Mouse (Mus musculus): Measurements from ENCODE around the gene Ly6g5c. TPM values are rescaled to one million over a fixed set of nuclear protein-coding genes. Genes with fewer than 3 reads are reported as not detected.
A peak's percentile ranks its signal among the peaks of the same experiment; 100 is the strongest.
"Not testable (repeated sequence)": the region's sequence is repeated elsewhere in the genome, so short reads cannot be mapped to it uniquely, and the experiment has no call there.

Gene Ly6g5c
- polyA plus RNA-seq, 1 experiment from 2014 or later, result not detected

GRCm38 (mm10) chr17:35104079-35104478, 4.0 kb upstream of the Ly6g5c start:
- Histone ChIP-seq H3K9me3 (replicated peaks) (no peaks in the 10 kb centered on the region), H3K27ac (replicated peaks) (no peak overlapping the region), H3K4me1 (peaks cover 12% of the 10 kb centered on the region), H3K4me3 (no peak overlapping the region), H3K27me3 (ENCODE audit: low read depth, poor library complexity, severe bottlenecking) (no peaks in the 10 kb centered on the region), H3K36me3 (peaks cover 51% of the 10 kb centered on the region)
- DNase-seq (ENCODE audit: low spot score), result no peak
- 93% methylated on average over 7 of the region's 7 CpGs for WGBS

- Histone ChIP-seq H3K27ac (replicated peaks) (no peak overlapping the region), H3K4me3 (no peak overlapping the region), H3K4me1 (peaks cover 12% of the 10 kb centered on the region), H3K36me3 (peaks cover 45% of the 10 kb centered on the region), H3K27me3 (ENCODE audit: low read depth, poor library complexity, severe bottlenecking) (no peaks in the 10 kb centered on the region), H3K9me3 (replicated peaks) (no peaks in the 10 kb centered on the region)
- DNase-seq (ENCODE audit: low spot score), result no peak
- WGBS, result 79% methylated on average over 6 of the region's 6 CpGs
These were observed 3.3 kb upstream of the Ly6g5c start for GRCm38 (mm10) chr17:35104754-35105153.

- peak overlapping the region; percentile 38 for H3K4me3 ChIP-seq
- peaks cover 33% of the 10 kb centered on the region for H3K36me3 ChIP-seq
- 24% methylated on average over 13 of the region's 13 CpGs for WGBS
- H3K27ac ChIP-seq (replicated peaks), result peak overlapping the region; percentile 84
- H3K4me1 ChIP-seq, result peaks cover 12% of the 10 kb centered on the region
- DNase-seq (ENCODE audit: low spot score), result peak; percentile 47
- no peaks in the 10 kb centered on the region for H3K9me3 ChIP-seq (replicated peaks)
- H3K27me3 ChIP-seq (ENCODE audit: low read depth, poor library complexity, severe bottlenecking), result no peaks in the 10 kb centered on the region
These were observed 2.2 kb upstream of the Ly6g5c start for GRCm38 (mm10) chr17:35105740-35106389.

GRCm38 (mm10) chr17:35106522-35106921, 1.6 kb upstream of the Ly6g5c start:
- WGBS, result 68% methylated on average over 3 of the region's 3 CpGs
- no peaks in the 10 kb centered on the region for H3K9me3 ChIP-seq (replicated peaks)
- H3K27me3 ChIP-seq (ENCODE audit: low read depth, poor library complexity, severe bottlenecking), result no peaks in the 10 kb centered on the region
- peaks cover 27% of the 10 kb centered on the region for H3K36me3 ChIP-seq
- peak overlapping the region; percentile 38; the same call in 1 of the 2 replicates for H3K4me3 ChIP-seq
- H3K4me1 ChIP-seq, result peaks cover 12% of the 10 kb centered on the region
- H3K27ac ChIP-seq (replicated peaks), result peak overlapping the region; percentile 84
- no peak for DNase-seq (ENCODE audit: low spot score)

GRCm38 (mm10) chr17:35111774-35112173, 3.7 kb downstream of the Ly6g5c start:
- Histone ChIP-seq H3K27me3 (ENCODE audit: low read depth, poor library complexity, severe bottlenecking) (no peaks in the 10 kb centered on the region), H3K4me1 (no peaks in the 10 kb centered on the region; the same call in 1 of the 2 replicates), H3K9me3 (replicated peaks) (no peaks in the 10 kb centered on the region), H3K36me3 (peaks cover 30% of the 10 kb centered on the region), H3K4me3 (no peak overlapping the region), H3K27ac (replicated peaks) (no peak overlapping the region)
- no peak for DNase-seq (ENCODE audit: low spot score)
- 78% methylated on average over 9 of the region's 9 CpGs for WGBS

GRCm38 (mm10) chr17:35115046-35116019, 7.3 kb downstream of the Ly6g5c start, which contains the start of gene Ly6g5b:
Gene Ly6g5b (minus strand): TSS chr17:35115428.
- peaks cover 8% of the 10 kb centered on the region for H3K4me1 ChIP-seq
- 86% methylated on average over 8 of the region's 8 CpGs for WGBS
- H3K27ac ChIP-seq (replicated peaks), result no peak within 1 kb of the TSS
- H3K9me3 ChIP-seq (replicated peaks), result no peaks in the 10 kb centered on the region
- H3K36me3 ChIP-seq, result peaks cover 59% of the 10 kb centered on the region
- H3K4me3 ChIP-seq, result no peak within 1 kb of the TSS
- no peak for DNase-seq (ENCODE audit: low spot score)
- no peaks in the 10 kb centered on the region for H3K27me3 ChIP-seq (ENCODE audit: low read depth, poor library complexity, severe bottlenecking)

GRCm38 (mm10) chr17:35120745-35121142, 12.7 kb downstream of the Ly6g5c start:
- H3K9me3 ChIP-seq (replicated peaks), result no peaks in the 10 kb centered on the region
- H3K27ac ChIP-seq (replicated peaks), result peak overlapping the region; percentile 92
- no peaks in the 10 kb centered on the region for H3K27me3 ChIP-seq (ENCODE audit: low read depth, poor library complexity, severe bottlenecking)
- DNase-seq (ENCODE audit: low spot score), result no peak
- under 1% methylated on average over 33 of the region's 33 CpGs for WGBS
- H3K36me3 ChIP-seq, result peaks cover 62% of the 10 kb centered on the region
- peaks cover 31% of the 10 kb centered on the region for H3K4me1 ChIP-seq
- H3K4me3 ChIP-seq, result peak overlapping the region; percentile 94

GRCm38 (mm10) chr17:35121143-35121799, 13.2 kb downstream of the Ly6g5c start, which contains the start of gene Gpank1:
Gene Gpank1 (plus strand): TSS chr17:35121455.
- Histone ChIP-seq H3K4me1 (peaks cover 36% of the 10 kb centered on the region), H3K4me3 (peak within 1 kb of the TSS; percentile 94), H3K9me3 (replicated peaks) (no peaks in the 10 kb centered on the region), H3K27me3 (ENCODE audit: low read depth, poor library complexity, severe bottlenecking) (no peaks in the 10 kb centered on the region), H3K36me3 (peaks cover 57% of the 10 kb centered on the region), H3K27ac (replicated peaks) (peak within 1 kb of the TSS; percentile 92)
- DNase-seq (ENCODE audit: low spot score), result peak; percentile 99
- WGBS, result under 1% methylated on average over 50 of the region's 50 CpGs

GRCm38 (mm10) chr17:35121871-35122303, 13.8 kb downstream of the Ly6g5c start, which contains the start of gene Csnk2b:
Gene Csnk2b (minus strand): TSS chr17:35122053.
- WGBS, result under 1% methylated on average over 19 of the region's 19 CpGs
- peak; percentile 68 for DNase-seq (ENCODE audit: low spot score)
- peak within 1 kb of the TSS; percentile 92 for H3K27ac ChIP-seq (replicated peaks)
- H3K27me3 ChIP-seq (ENCODE audit: low read depth, poor library complexity, severe bottlenecking), result no peaks in the 10 kb centered on the region
- peak within 1 kb of the TSS; percentile 94 for H3K4me3 ChIP-seq
- peaks cover 42% of the 10 kb centered on the region for H3K4me1 ChIP-seq
- H3K9me3 ChIP-seq (replicated peaks), result no peaks in the 10 kb centered on the region
- peaks cover 53% of the 10 kb centered on the region for H3K36me3 ChIP-seq

- H3K27me3 ChIP-seq (ENCODE audit: low read depth, poor library complexity, severe bottlenecking); H3K9me3 ChIP-seq (replicated peaks); H3K27ac ChIP-seq (replicated peaks); DNase-seq (ENCODE audit: low spot score): not testable (repeated sequence)
- Histone ChIP-seq H3K4me3 (peak overlapping the region; percentile 14; the same call in 1 of the 2 replicates), H3K36me3 (peaks cover 48% of the 10 kb centered on the region), H3K4me1 (peaks cover 53% of the 10 kb centered on the region)
- WGBS, result 90% methylated on average over 9 of the region's 9 CpGs
These were observed 15.2 kb downstream of the Ly6g5c start for GRCm38 (mm10) chr17:35123287-35123686.

GRCm38 (mm10) chr17:35124261-35124896, 16.3 kb downstream of the Ly6g5c start:
- peaks cover 37% of the 10 kb centered on the region for H3K36me3 ChIP-seq
- peaks cover 53% of the 10 kb centered on the region for H3K4me1 ChIP-seq
- 93% methylated on average over 12 of the region's 12 CpGs for WGBS
- 0 out of 2 replicates have a peak overlapping the region, but pooled peaks have one; percentile 1 for H3K4me3 ChIP-seq
- not testable (repeated sequence) for DNase-seq (ENCODE audit: low spot score); H3K27ac ChIP-seq (replicated peaks); H3K27me3 ChIP-seq (ENCODE audit: low read depth, poor library complexity, severe bottlenecking); H3K9me3 ChIP-seq (replicated peaks)

GRCm38 (mm10) chr17:35125081-35125480, 17.0 kb downstream of the Ly6g5c start:
- 92% methylated on average over 1 of the region's 1 CpGs for WGBS
- Histone ChIP-seq H3K36me3 (peaks cover 35% of the 10 kb centered on the region), H3K27ac (replicated peaks) (no peak overlapping the region), H3K9me3 (replicated peaks) (no peaks in the 10 kb centered on the region), H3K27me3 (ENCODE audit: low read depth, poor library complexity, severe bottlenecking) (no peaks in the 10 kb centered on the region), H3K4me1 (peaks cover 47% of the 10 kb centered on the region), H3K4me3 (peak overlapping the region; percentile 78; the same call in 1 of the 2 replicates)
- no peak for DNase-seq (ENCODE audit: low spot score)
